Mouse (Mus musculus): ENCODE results near the gene Efnb1. TPM values are rescaled to one million over a fixed set of nuclear protein-coding genes. Genes with fewer than 3 reads are reported as not detected.

Efnb1 gene
- polyA plus RNA-seq, 1 experiment from 2014 or later: 48.9 TPM

DNA sequence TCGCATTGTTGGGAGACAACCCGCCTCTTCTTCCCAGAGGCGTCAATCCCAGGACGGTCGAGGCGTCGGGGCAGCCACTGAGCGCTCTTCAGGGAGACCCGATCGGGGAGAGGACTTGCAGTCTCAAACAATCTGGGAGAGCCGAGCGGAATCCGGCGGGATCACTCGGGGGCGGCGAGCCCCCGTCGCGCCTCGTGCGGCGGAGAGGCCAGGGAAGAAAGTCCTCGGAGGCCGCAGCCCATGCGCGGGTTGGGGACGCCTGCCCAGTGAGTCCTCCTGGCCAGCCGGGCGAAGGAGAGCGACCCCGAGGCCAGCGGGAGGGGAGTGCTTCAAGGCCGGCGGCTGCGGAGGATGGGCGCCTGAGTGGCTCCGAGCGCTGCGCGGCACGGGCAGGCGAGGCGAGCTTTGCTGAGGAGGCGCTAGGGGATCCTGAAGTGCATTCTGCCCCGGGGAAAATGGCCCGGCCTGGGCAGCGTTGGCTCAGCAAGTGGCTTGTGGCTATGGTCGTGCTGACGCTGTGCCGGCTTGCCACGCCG lies 569 bp downstream of the Efnb1 start:
- Histone ChIP-seq H3K27me3 (ENCODE audit: insufficient read depth, low read length) (no peaks in the 10 kb centered on the region), H3K4me3 (ENCODE audit: low read depth, low read length) (peak overlapping the region; percentile 65), H3K36me3 (ENCODE audit: insufficient read depth) (no peaks in the 10 kb centered on the region), H3K27ac (ENCODE audit: low read depth) (peak overlapping the region; percentile 86), H3K9me3 (ENCODE audit: low read depth, low read length) (no peaks in the 10 kb centered on the region), H3K4me2 (peak overlapping the region; percentile 69), H3K9ac (peak overlapping the region; percentile 81), H3K4me1 (ENCODE audit: insufficient read depth) (peaks cover 8% of the 10 kb centered on the region; the same call in 1 of the 2 replicates)
- 12% methylated on average over 42 of the region's 53 CpGs for WGBS
- TF ChIP-seq CTCF (IDR thresholded peaks at IDR 0.05; ENCODE audit: low read depth): no peak
- 0 out of 2 replicates have a peak, but pooled peaks have one; percentile 0 for ATAC-seq (ENCODE audit: insufficient read depth)
- peak; percentile 54 for DNase-seq

DNA sequence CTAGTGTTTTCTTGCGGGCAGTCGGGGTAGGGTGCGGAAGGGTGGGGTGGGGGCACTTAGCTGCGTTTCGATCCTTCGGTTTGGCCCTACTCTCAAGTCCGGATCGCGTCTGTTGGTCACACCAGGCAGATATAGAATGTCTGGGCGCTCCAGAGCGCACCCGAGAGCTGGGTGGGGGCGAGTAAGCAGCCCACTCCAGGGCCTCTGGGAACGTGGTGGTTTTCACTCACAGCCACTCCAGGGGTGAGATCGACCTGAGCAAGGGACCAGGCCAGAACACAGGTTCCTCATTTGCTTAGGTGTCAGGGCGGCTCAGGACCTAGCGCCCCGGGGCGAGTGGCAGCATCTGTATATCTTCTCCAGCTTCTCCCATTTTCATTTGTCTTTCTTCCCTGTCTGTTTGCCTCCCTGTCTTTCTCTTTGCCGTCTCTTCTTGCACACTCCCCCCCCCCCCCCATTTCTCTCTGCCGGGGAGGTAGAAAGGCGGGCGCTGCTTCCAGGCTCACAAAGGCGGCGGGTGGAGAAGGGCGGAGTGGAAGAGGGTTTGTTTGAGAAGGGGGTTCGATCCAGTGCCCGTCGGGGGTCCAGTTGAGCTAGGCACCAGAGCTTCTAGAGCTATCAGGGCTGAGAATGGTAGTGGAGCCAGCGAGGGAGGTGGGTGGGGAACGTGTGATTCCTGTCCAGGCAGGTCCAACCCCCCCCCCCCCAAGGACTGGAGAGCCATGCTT lies 1.4 kb downstream of the Efnb1 start:
- H3K27ac ChIP-seq (ENCODE audit: low read depth): peak overlapping the region; percentile 86
- no peak for TF ChIP-seq CTCF (IDR thresholded peaks at IDR 0.05; ENCODE audit: low read depth)
- peak overlapping the region; percentile 65 for H3K4me3 ChIP-seq (ENCODE audit: low read depth, low read length)
- ATAC-seq (ENCODE audit: insufficient read depth) (no peak), DNase-seq (no peak)
- peak overlapping the region; percentile 81 for H3K9ac ChIP-seq
- H3K36me3 ChIP-seq (ENCODE audit: insufficient read depth): no peaks in the 10 kb centered on the region
- H3K9me3 ChIP-seq (ENCODE audit: low read depth, low read length): no peaks in the 10 kb centered on the region
- no peaks in the 10 kb centered on the region for H3K27me3 ChIP-seq (ENCODE audit: insufficient read depth, low read length)
- H3K4me1 ChIP-seq (ENCODE audit: insufficient read depth): peaks cover 13% of the 10 kb centered on the region
- 16% methylated on average over 27 of the region's 31 CpGs for WGBS
- peak overlapping the region; percentile 69 for H3K4me2 ChIP-seq

DNA sequence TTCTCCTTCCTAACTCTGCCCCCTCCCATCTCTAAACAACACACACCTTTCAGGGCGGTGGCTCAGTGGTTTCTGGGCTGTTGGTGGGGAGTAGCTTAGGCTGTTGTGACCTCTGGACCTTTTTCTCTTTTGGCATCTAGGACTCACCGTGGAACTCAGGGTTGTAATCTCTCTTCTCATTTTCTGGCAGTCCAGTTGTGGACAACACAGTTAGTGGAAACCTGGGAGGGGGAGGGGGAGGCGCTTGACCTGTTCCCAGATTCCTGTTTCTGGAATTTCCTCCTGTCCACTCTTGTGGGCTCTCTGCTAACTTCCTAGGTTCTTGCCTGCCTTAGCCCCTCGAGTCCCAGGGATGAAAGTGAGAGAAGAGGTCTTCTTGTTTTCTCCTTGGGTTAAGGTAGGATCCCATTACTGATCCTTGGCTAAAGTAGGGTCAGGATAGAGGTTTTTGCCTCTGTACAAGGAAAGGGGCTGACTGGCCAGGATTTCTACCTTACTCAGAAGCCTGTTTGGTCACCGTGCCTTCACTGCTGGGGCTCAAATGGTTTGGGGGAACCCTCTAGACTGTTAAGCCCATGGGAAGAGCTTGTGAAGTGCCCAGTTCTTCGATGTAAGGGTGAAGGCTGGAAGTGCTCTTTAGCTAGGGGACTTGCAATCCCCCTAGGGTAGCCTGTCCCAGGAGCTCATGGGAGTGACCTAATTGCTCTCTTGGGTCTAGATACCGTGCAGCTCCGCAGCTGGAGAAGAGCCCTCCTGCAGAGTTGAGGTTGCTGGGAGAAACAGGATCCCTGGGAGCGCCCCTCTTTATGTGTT lies 2.2 kb downstream of the Efnb1 start:
- no peaks in the 10 kb centered on the region for H3K9me3 ChIP-seq (ENCODE audit: low read depth, low read length)
- H3K27me3 ChIP-seq (ENCODE audit: insufficient read depth, low read length): no peaks in the 10 kb centered on the region
- H3K9ac ChIP-seq: peak overlapping the region; percentile 81
- H3K4me3 ChIP-seq (ENCODE audit: low read depth, low read length): peak overlapping the region; percentile 65
- H3K4me1 ChIP-seq (ENCODE audit: insufficient read depth): peaks cover 13% of the 10 kb centered on the region
- H3K36me3 ChIP-seq (ENCODE audit: insufficient read depth): no peaks in the 10 kb centered on the region
- DNase-seq: no peak
- 20% methylated on average over 9 of the region's 9 CpGs for WGBS
- H3K27ac ChIP-seq (ENCODE audit: low read depth): peak overlapping the region; percentile 33; the same call in 1 of the 2 replicates
- peak overlapping the region; percentile 69 for H3K4me2 ChIP-seq
- ATAC-seq (ENCODE audit: insufficient read depth): no peak
- no peak for TF ChIP-seq CTCF (IDR thresholded peaks at IDR 0.05; ENCODE audit: low read depth)

DNA sequence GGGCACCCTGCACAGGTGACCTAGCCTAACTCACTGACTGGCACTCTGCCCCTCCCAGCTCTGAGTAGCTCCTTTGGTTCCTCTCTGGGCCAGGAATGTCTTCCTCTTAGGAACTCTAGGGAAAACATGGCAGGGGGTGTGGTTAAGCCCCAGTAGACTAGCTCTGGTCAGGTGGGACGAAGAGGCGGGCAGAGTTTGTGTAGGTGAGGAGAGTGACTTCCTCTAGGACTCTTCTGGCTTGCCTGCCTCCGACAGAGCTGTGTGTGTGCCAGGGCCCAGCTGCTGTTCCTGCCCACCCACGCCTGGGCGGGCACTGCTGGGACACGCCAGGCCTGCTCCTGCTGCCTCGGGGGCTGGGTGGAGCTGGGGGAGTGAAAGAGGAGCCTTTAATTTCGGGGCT lies 5.1 kb downstream of the Efnb1 start:
- no peaks in the 10 kb centered on the region for H3K27me3 ChIP-seq (ENCODE audit: insufficient read depth, low read length)
- H3K27ac ChIP-seq (ENCODE audit: low read depth): no peak overlapping the region
- DNase-seq (no peak), ATAC-seq (ENCODE audit: insufficient read depth) (0 out of 2 replicates have a peak, but pooled peaks have one; percentile 9)
- TF ChIP-seq CTCF (IDR thresholded peaks at IDR 0.05; ENCODE audit: low read depth): no peak
- peak overlapping the region; percentile 69 for H3K4me2 ChIP-seq
- H3K9me3 ChIP-seq (ENCODE audit: low read depth, low read length): no peaks in the 10 kb centered on the region
- peaks cover 13% of the 10 kb centered on the region for H3K4me1 ChIP-seq (ENCODE audit: insufficient read depth)
- 55% methylated on average over 8 of the region's 8 CpGs for WGBS
- H3K4me3 ChIP-seq (ENCODE audit: low read depth, low read length): peak overlapping the region; percentile 65
- no peak overlapping the region for H3K9ac ChIP-seq
- peaks cover 9% of the 10 kb centered on the region; the same call in 1 of the 2 replicates for H3K36me3 ChIP-seq (ENCODE audit: insufficient read depth)

DNA sequence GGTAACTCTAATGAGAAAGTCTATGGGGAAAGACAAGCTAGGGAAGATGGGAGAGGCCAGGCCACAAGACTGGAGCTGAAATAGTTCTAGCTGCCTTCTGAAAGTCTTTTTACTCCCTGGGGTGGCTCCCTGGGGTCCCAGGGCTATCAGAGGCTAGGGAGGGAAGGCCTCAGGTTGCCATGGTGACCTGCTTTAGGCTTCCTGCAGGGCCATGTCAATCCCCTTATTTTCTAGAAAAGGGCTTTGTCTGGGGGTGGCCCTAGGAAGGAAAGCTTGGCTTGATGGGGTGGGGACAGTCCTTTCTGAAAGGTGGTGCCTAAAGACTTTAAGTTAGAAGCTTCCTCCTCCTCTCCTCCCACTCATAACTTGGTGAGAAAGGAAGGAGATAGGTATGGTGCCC lies 6.0 kb downstream of the Efnb1 start:
- H3K27ac ChIP-seq (ENCODE audit: low read depth): no peak overlapping the region
- H3K4me1 ChIP-seq (ENCODE audit: insufficient read depth): peaks cover 13% of the 10 kb centered on the region
- DNase-seq (no peak), ATAC-seq (ENCODE audit: insufficient read depth) (no peak)
- no peaks in the 10 kb centered on the region for H3K9me3 ChIP-seq (ENCODE audit: low read depth, low read length)
- peaks cover 17% of the 10 kb centered on the region; the same call in 1 of the 2 replicates for H3K36me3 ChIP-seq (ENCODE audit: insufficient read depth)
- no peak for TF ChIP-seq CTCF (IDR thresholded peaks at IDR 0.05; ENCODE audit: low read depth)
- H3K27me3 ChIP-seq (ENCODE audit: insufficient read depth, low read length): no peaks in the 10 kb centered on the region
- H3K4me2 ChIP-seq: peak overlapping the region; percentile 69
- H3K9ac ChIP-seq: no peak overlapping the region
- H3K4me3 ChIP-seq (ENCODE audit: low read depth, low read length): peak overlapping the region; percentile 65; the same call in 1 of the 2 replicates

DNA sequence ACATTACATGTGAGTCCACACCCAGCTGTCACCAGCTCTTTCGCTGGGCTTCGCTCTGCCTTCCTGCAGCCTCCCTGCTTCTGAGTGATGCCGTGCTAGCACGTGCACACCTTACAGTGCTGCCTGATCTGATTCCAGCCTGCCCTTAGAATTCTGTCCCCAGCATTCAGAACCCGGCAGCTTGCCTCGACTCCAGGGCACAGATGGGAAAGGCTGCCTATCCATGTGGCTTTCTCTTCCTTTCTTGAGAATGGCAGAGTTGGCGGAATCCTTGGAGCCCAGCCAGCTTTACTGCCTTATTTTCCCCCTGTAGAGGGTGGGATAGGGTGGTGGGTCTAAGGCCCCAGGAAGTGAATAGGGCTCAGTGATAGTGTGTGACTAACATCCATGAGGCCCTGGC lies 9.6 kb downstream of the Efnb1 start:
- H3K4me3 ChIP-seq (ENCODE audit: low read depth, low read length): no peak overlapping the region
- peaks cover 13% of the 10 kb centered on the region for H3K4me1 ChIP-seq (ENCODE audit: insufficient read depth)
- H3K27me3 ChIP-seq (ENCODE audit: insufficient read depth, low read length): no peaks in the 10 kb centered on the region
- no peak for ATAC-seq (ENCODE audit: insufficient read depth)
- H3K4me2 ChIP-seq: no peak overlapping the region
- H3K9me3 ChIP-seq (ENCODE audit: low read depth, low read length): no peaks in the 10 kb centered on the region
- no peak for DNase-seq
- H3K36me3 ChIP-seq (ENCODE audit: insufficient read depth): peaks cover 40% of the 10 kb centered on the region; the same call in 1 of the 2 replicates
- WGBS: 83% methylated on average over 7 of the region's 7 CpGs
- no peak overlapping the region for H3K9ac ChIP-seq
- H3K27ac ChIP-seq (ENCODE audit: low read depth): no peak overlapping the region
- no peak for TF ChIP-seq CTCF (IDR thresholded peaks at IDR 0.05; ENCODE audit: low read depth)

Measured in lung, embryonic 14.5 days (tissue).